Mouse (Mus musculus) small intestine, adult 2 months (tissue): ENCODE results near the gene Prdx2.

Source experiments
- CTCF ChIP-seq: fragments of 200-500 bp; IDR thresholded peaks from 2 replicates; pipeline ENCODE4 v1.5.1; 2012; ENCODE audit warnings: low read depth, mild to moderate bottlenecking, control low read depth, inconsistent platforms, low read length, moderate library complexity, mixed read lengths; ENCODE audit not compliant: insufficient replicate concordance, insufficient read length; ENCODE audit errors: extremely low read depth
- POLR2A ChIP-seq: fragments of 200-500 bp; IDR thresholded peaks from 2 replicates; pipeline ENCODE4 v1.6.1; 2012; ENCODE audit warnings: low read depth, mild to moderate bottlenecking, control low read depth, inconsistent platforms, low read length, moderate library complexity

DNA sequence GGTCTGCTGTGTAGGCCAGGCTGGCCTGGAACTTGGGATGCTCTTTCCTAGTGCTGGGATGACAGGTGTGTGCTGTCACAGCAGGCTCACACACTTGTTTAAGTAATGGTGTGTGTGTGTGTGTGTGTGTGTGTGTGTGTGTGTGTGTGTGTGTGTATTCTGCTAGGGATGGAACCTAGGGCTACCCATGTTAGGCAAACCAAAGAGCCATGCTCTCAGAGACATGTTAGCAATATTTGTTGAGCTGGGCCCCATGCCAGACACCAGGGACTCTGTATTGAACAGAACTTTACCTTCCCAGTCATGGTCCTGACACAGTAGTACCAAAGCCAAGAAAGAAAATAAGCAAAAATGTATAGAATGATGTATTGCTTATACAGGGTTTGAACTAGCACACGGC is 41.9 kb upstream of the Prdx2 start:
- TF ChIP-seq POLR2A (no peak), CTCF (no peak)
